Mouse (Mus musculus) intestine, embryonic 14.5 days (tissue): Measurements from ENCODE around the gene Trim10. TPM values are rescaled to one million over a fixed set of nuclear protein-coding genes. Genes with fewer than 3 reads are reported as not detected.
A peak's percentile ranks its signal among the peaks of the same experiment; 100 is the strongest.
"Not testable (repeated sequence)": the region's sequence is repeated elsewhere in the genome, so short reads cannot be mapped to it uniquely, and the experiment has no call there.

Source experiments
- ATAC-seq: fragments of 200-750 bp; cut with Nextera tagmentation; replicated peaks from 2 replicates; pipeline ENCODE4 v1.8.0; 2017; ENCODE audit warnings: low read depth, moderate number of reproducible peaks, moderate TSS enrichment, moderate library complexity; ENCODE audit not compliant: low FRiP score, low TSS enrichment
- DNase-seq: peaks from one replicate; pipeline ENCODE4 v3.0.0-alpha.2; 2018; ENCODE audit warnings: low spot score
- H3K27ac ChIP-seq: fragments of 300-500 bp; sonication (generic); 2 replicates; pipeline ENCODE4 v1.5.1; 2014; ENCODE audit warnings: low read depth, mild to moderate bottlenecking, control low read depth
- H3K27me3 ChIP-seq: fragments of 300-500 bp; sonication (generic); replicated peaks from 2 replicates; pipeline ENCODE4 v1.6.1; 2014; ENCODE audit warnings: low read length, control low read depth; ENCODE audit not compliant: control insufficient read depth, insufficient read depth
- H3K36me3 ChIP-seq: fragments of 300-500 bp; sonication (generic); 2 replicates; pipeline ENCODE4 v1.6.1; 2014; ENCODE audit warnings: low read length, control low read depth; ENCODE audit not compliant: control insufficient read depth, insufficient read depth
- H3K4me1 ChIP-seq: fragments of 300-500 bp; sonication (generic); replicated peaks from 2 replicates; pipeline ENCODE4 v1.6.1; 2014; ENCODE audit warnings: low read length, control low read depth, mixed read lengths; ENCODE audit not compliant: control insufficient read depth, insufficient read depth
- H3K4me2 ChIP-seq: fragments of 300-500 bp; sonication (generic); 2 replicates; pipeline ENCODE4 v1.6.1; 2014; ENCODE audit warnings: low read length
- H3K4me3 ChIP-seq: fragments of 300-500 bp; sonication (generic); 2 replicates; pipeline ENCODE4 v1.5.1; 2014; ENCODE audit warnings: low read depth, low read length, control low read depth, mixed read lengths
- H3K9ac ChIP-seq: fragments of 300-500 bp; sonication (generic); 2 replicates; pipeline ENCODE4 v1.6.1; 2014; ENCODE audit warnings: mild to moderate bottlenecking, low read length
- H3K9me3 ChIP-seq: fragments of 300-500 bp; sonication (generic); 2 replicates; pipeline ENCODE4 v1.6.1; 2016; ENCODE audit warnings: low read length, control low read depth; ENCODE audit not compliant: control insufficient read depth
- WGBS: fragments of 180-500 bp; shearing (Covaris S2); extraction: QIAGEN DNeasy Blood & Tissue Kit; methylation state at CpG from one replicate; pipeline ENCODE4 v1.1.7; 2014; 5-methylcytosine and 5-hydroxymethylcytosine counted together
- polyA plus RNA-seq: library from polyadenylated mRNA; unstranded; fragments of >200 nt; fragmentation: Nextera tagmentation; extraction: Ambion mirVana; gene quantifications from 2 replicates; pipeline ENCODE4 v1.2.1, GENCODE M21; 2014

Trim10 gene
- polyA plus RNA-seq, 1 experiment from 2014 or later, result 1.6 TPM

DNA sequence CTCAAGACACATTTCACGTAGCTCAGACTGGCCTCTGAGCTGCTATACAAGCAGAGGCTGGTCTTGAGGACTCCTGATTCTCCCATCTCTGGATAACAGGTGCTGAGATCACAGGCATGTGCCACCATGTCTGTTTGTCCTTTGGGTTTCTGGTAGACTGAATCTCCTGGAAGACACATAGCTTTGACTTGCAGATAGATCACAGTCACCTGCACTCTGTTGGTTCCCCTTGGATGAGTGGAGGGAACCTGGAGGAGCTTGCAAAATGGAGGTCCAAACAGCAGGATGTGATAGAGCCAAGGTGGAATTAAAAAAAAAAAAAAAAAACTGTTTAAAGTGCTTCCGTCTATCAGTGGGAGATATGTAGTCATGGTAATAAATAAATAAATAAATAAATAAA, 538 bp upstream of the Trim10 start:
- Histone ChIP-seq H3K36me3 (no peaks in the 10 kb centered on the region), H3K4me2 (no peak overlapping the region), H3K27me3 (peaks cover 17% of the 10 kb centered on the region), H3K27ac (no peak overlapping the region), H3K4me1 (0 out of 2 replicates have a peak, but pooled peaks cover 5% of the 10 kb centered on the region), H3K9ac (no peak overlapping the region), H3K9me3 (no peaks in the 10 kb centered on the region), H3K4me3 (no peak overlapping the region)
- DNase-seq (no peak), ATAC-seq (no peak)
- 78% methylated on average over 2 of the region's 2 CpGs for WGBS

GRCm38 (mm10) chr17:36869955-36870810, 809 bp downstream of the Trim10 start:
- ATAC-seq (no peak), DNase-seq (no peak)
- H3K9ac ChIP-seq, result no peak overlapping the region
- H3K4me2 ChIP-seq, result no peak overlapping the region
- no peak overlapping the region for H3K4me3 ChIP-seq
- no peaks in the 10 kb centered on the region for H3K36me3 ChIP-seq
- H3K27ac ChIP-seq, result no peak overlapping the region
- 72% methylated on average over 25 of the region's 25 CpGs for WGBS
- H3K9me3 ChIP-seq, result no peaks in the 10 kb centered on the region
- 0 out of 2 replicates have a peak, but pooled peaks cover 5% of the 10 kb centered on the region for H3K4me1 ChIP-seq
- H3K27me3 ChIP-seq, result peaks cover 17% of the 10 kb centered on the region

- no peaks in the 10 kb centered on the region for H3K27me3 ChIP-seq
- DNase-seq (no peak), ATAC-seq (no peak)
- H3K4me3 ChIP-seq, result no peak overlapping the region
- H3K27ac ChIP-seq, result no peak overlapping the region
- no peak overlapping the region for H3K4me2 ChIP-seq
- WGBS, result 42% methylated on average over 4 of the region's 4 CpGs
- H3K9ac ChIP-seq, result no peak overlapping the region
- H3K4me1 ChIP-seq, result no peaks in the 10 kb centered on the region
- no peaks in the 10 kb centered on the region for H3K9me3 ChIP-seq
- no peaks in the 10 kb centered on the region for H3K36me3 ChIP-seq
These were observed 5.3 kb downstream of the Trim10 start for GRCm38 (mm10) chr17:36874636-36875035.

DNA sequence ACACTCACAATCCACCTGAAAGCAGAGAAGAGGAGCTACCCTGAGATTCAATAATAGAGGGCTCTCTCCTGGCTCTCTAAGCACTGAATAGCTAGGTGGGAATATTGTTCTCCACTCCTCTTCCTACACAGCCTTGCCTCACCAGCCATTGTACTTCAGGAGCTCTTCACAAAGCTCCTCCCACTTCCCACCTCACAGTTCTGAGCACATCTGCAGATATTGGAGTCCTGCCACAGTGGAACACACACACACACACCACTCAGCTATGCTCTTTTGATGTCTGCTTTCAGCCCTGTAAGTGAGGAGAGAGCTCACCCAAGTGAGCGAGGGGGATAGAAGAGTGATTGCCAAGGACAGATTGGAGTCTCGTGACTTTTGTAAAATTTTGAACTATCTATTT, 14.0 kb downstream of the Trim10 start:
- Histone ChIP-seq H3K27me3 (no peaks in the 10 kb centered on the region), H3K9me3 (no peaks in the 10 kb centered on the region), H3K36me3 (no peaks in the 10 kb centered on the region), H3K4me3 (no peak overlapping the region), H3K9ac (no peak overlapping the region), H3K4me1 (no peaks in the 10 kb centered on the region), H3K27ac (no peak overlapping the region), H3K4me2 (no peak overlapping the region)
- ATAC-seq (no peak), DNase-seq (no peak)
- 60% methylated on average over 2 of the region's 2 CpGs for WGBS

- no peaks in the 10 kb centered on the region for H3K27me3 ChIP-seq
- DNase-seq (no peak), ATAC-seq (0 out of 2 replicates have a peak, but pooled peaks have one; percentile 57)
- H3K36me3 ChIP-seq, result no peaks in the 10 kb centered on the region
- H3K4me2 ChIP-seq, result no peak overlapping the region
- no peaks in the 10 kb centered on the region for H3K9me3 ChIP-seq
- H3K27ac ChIP-seq, result no peak overlapping the region
- 88% methylated on average over 12 of the region's 12 CpGs for WGBS
- no peak overlapping the region for H3K4me3 ChIP-seq
- H3K4me1 ChIP-seq, result no peaks in the 10 kb centered on the region
- no peak overlapping the region for H3K9ac ChIP-seq
These were observed 15.9 kb downstream of the Trim10 start for GRCm38 (mm10) chr17:36885132-36885790.

DNA sequence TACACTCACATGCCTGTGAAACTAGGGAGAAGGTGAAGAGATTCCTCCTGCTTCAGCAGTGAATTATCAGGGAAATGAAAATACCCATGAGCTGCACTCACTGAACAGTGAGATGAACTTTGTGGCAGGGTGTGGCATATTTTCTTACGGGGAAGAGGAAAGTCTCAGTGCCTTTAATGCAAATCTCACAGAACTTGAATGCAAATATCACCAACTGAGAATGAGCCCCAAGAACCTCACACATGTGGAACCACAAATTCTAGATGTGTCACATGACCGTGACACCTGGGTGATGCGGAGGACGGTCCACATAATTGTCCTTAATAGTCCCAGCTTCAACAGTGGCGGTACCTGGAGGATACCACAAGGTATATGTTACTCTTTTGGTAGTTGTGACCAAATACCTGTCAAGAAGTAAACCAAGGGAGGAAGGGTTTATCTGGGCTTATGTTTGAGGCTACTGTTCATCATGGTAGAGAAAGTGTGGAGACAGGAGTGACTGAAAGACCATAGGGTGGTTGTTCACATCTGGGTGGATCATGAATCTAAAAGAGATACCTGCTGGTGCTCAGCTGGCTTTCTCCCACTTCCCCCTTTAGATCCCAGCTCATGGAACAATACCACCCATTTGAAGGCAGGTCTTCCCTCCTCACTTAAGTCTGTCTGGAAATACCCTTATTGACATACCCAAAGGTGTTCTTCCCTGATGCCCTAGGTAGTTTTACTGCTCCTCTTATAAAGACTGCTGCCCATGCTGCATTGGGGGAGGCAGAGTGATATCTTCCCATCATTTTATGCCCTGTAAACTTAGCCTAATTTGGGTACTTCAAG, 20.9 kb downstream of the Trim10 start, which contains the start of gene Trim40:
TSS of gene Trim40 (minus strand) at position 51 of the 831 bp plus-strand sequence.
- no peak within 1 kb of the TSS for H3K4me2 ChIP-seq
- H3K4me1 ChIP-seq, result no peaks in the 10 kb centered on the region
- H3K9ac ChIP-seq, result no peak within 1 kb of the TSS
- 78% methylated on average over 5 of the region's 5 CpGs for WGBS
- H3K27ac ChIP-seq, result no peak within 1 kb of the TSS
- no peak for DNase-seq
- H3K27me3 ChIP-seq, result no peaks in the 10 kb centered on the region
- no peaks in the 10 kb centered on the region for H3K36me3 ChIP-seq
- H3K4me3 ChIP-seq, result no peak within 1 kb of the TSS
- no peaks in the 10 kb centered on the region for H3K9me3 ChIP-seq
- no peak for ATAC-seq

- not testable (repeated sequence) for H3K9ac ChIP-seq, H3K4me1 ChIP-seq, ATAC-seq, H3K36me3 ChIP-seq, H3K27ac ChIP-seq, H3K4me3 ChIP-seq, DNase-seq, H3K27me3 ChIP-seq, H3K4me2 ChIP-seq, H3K9me3 ChIP-seq
- 87% methylated on average over 1 of the region's 1 CpGs for WGBS
These were observed 22.1 kb downstream of the Trim10 start for GRCm38 (mm10) chr17:36891496-36891895.

DNA sequence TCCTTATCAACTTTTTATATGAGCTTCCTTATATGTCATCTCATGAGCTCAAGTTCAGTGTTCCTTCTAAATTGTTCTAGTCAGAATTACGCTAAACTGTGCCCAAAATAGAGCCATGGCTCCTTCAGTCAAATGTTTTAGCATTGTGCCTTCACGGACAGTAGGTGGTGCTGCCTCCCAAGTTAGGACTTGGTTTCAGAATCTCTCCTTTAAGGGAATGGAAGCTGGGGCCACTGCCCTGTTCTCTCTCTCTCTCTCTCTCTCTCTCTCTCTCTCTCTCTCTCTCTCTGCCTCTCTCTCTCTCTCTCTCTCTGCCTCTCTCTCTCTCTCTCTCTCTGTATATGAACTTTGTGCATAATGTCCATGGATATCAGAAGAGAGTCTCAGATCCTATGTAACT, 23.0 kb downstream of the Trim10 start:
- no peaks in the 10 kb centered on the region for H3K27me3 ChIP-seq
- H3K36me3 ChIP-seq, result no peaks in the 10 kb centered on the region
- H3K4me3 ChIP-seq, result no peak overlapping the region
- DNase-seq (no peak), ATAC-seq (no peak)
- no peak overlapping the region for H3K27ac ChIP-seq
- WGBS, result 13% methylated on average over 2 of the region's 2 CpGs
- H3K9me3 ChIP-seq, result no peaks in the 10 kb centered on the region
- H3K4me1 ChIP-seq, result no peaks in the 10 kb centered on the region
- H3K4me2 ChIP-seq, result no peak overlapping the region
- no peak overlapping the region for H3K9ac ChIP-seq
